Mouse (Mus musculus) spleen, adult 2 months (tissue): Measurements from ENCODE around the gene Bag1. TPM values are rescaled to one million over a fixed set of nuclear protein-coding genes. Genes with fewer than 3 reads are reported as not detected.

Experiments
- DNase-seq, 2 experiments: peaks; one replicate each; pipeline versions ENCODE4 v3.0.0 to v3.0.0-alpha.2; 2012 to 2021; ENCODE audit warnings: low spot score in 2 of 2, low read depth in 1 of 2
- H3K27ac ChIP-seq: fragments of 200-500 bp; 2 replicates; pipeline ENCODE4 v1.5.1; 2012; ENCODE audit warnings: low read length, inconsistent platforms; ENCODE audit not compliant: insufficient read depth
- H3K27me3 ChIP-seq: fragments of 200-500 bp; 2 replicates; pipeline ENCODE4 v1.6.1; 2012; ENCODE audit warnings: mild to moderate bottlenecking, moderate library complexity, low read length, inconsistent platforms; ENCODE audit not compliant: control insufficient read depth, insufficient read depth
- H3K36me3 ChIP-seq: fragments of 200-500 bp; 2 replicates; pipeline ENCODE4 v1.6.1; 2012; ENCODE audit warnings: mild to moderate bottlenecking, low read length, inconsistent platforms; ENCODE audit not compliant: control insufficient read depth, insufficient read depth
- H3K4me1 ChIP-seq: fragments of 200-500 bp; 2 replicates; pipeline ENCODE4 v1.6.1; 2011; ENCODE audit warnings: inconsistent platforms; ENCODE audit not compliant: control insufficient read depth, insufficient read depth, insufficient read length
- H3K4me3 ChIP-seq: fragments of 200-500 bp; 2 replicates; pipeline ENCODE4 v1.5.1; 2011; ENCODE audit warnings: mild to moderate bottlenecking, inconsistent platforms; ENCODE audit not compliant: insufficient read depth, insufficient read length; ENCODE audit errors: extremely low read depth
- CTCF ChIP-seq: fragments of 200-500 bp; IDR thresholded peaks from 2 replicates; pipeline ENCODE4 v1.5.1; 2011; ENCODE audit warnings: mild to moderate bottlenecking, inconsistent platforms; ENCODE audit not compliant: insufficient read depth, insufficient read length, insufficient replicate concordance; ENCODE audit errors: extremely low read depth
- POLR2A ChIP-seq: fragments of 200-500 bp; IDR thresholded peaks from 2 replicates; pipeline ENCODE4 v1.6.1; 2011; ENCODE audit warnings: low read depth, low read length, inconsistent platforms
- WGBS: fragments of 180-500 bp; shearing (Covaris S2); methylation state at CpG from one replicate; pipeline ENCODE4 v1.1.7; 2018; 5-methylcytosine and 5-hydroxymethylcytosine counted together
- polyA plus RNA-seq: library from polyadenylated mRNA; depleted of rRNA; stranded (reverse); fragments of >200 nt; gene quantifications from 2 replicates; pipeline ENCODE4 v1.2.3, GENCODE M21; 2012; rRNA removed

Bag1 gene
- polyA plus RNA-seq, result 43.8 and 76.3 TPM in 2 replicates

- TF ChIP-seq POLR2A (peak; percentile 85), CTCF (no peak)
- WGBS, result under 1% methylated on average over 49 of the region's 50 CpGs
- Histone ChIP-seq H3K4me3 (peak within 1 kb of the TSS; percentile 77), H3K4me1 (peaks cover 2% of the 10 kb centered on the region; the same call in 1 of the 2 replicates), H3K27ac (peak within 1 kb of the TSS; percentile 77), H3K36me3 (peaks cover 11% of the 10 kb centered on the region), H3K27me3 (no peaks in the 10 kb centered on the region)
- DNase-seq, result peak; percentile 88 to 97
Observed at GRCm38 (mm10) chr4:40948160-40948708, at the start of gene Bag1, which contains the start of gene Chmp5. Gene Bag1, minus strand, starts transcription at chr4:40948294. Gene Chmp5, plus strand, starts transcription at chr4:40948407.

GRCm38 (mm10) chr4:40996302-40996701 is 48.2 kb upstream of the Bag1 start:
- no peak overlapping the region for H3K27ac ChIP-seq
- no peak for DNase-seq
- peaks cover 58% of the 10 kb centered on the region for H3K36me3 ChIP-seq

GRCm38 (mm10) chr4:40989633-40990032 is 41.5 kb upstream of the Bag1 start:
- no peak overlapping the region for H3K27ac ChIP-seq
- no peak for TF ChIP-seq POLR2A
- no peak for TF ChIP-seq CTCF
- no peaks in the 10 kb centered on the region for H3K27me3 ChIP-seq
- WGBS, result 93% methylated on average over 6 of the region's 6 CpGs
- H3K36me3 ChIP-seq, result peaks cover 49% of the 10 kb centered on the region
- no peak overlapping the region for H3K4me3 ChIP-seq
- H3K4me1 ChIP-seq, result no peaks in the 10 kb centered on the region
- DNase-seq, result no peak

More at GRCm38 (mm10) chr4:40996302-40996701, 48.2 kb upstream of the Bag1 start:
- Histone ChIP-seq H3K4me3 (no peak overlapping the region), H3K27me3 (no peaks in the 10 kb centered on the region), H3K4me1 (no peaks in the 10 kb centered on the region)
- TF ChIP-seq POLR2A, result no peak
- no peak for TF ChIP-seq CTCF
- 93% methylated on average over 6 of the region's 6 CpGs for WGBS

- H3K4me1 ChIP-seq, result no peaks in the 10 kb centered on the region
- peaks cover 23% of the 10 kb centered on the region for H3K36me3 ChIP-seq
- TF ChIP-seq CTCF, result no peak
- H3K27me3 ChIP-seq, result no peaks in the 10 kb centered on the region
- H3K4me3 ChIP-seq, result no peak overlapping the region
- no peak for DNase-seq
- 87% methylated on average over 1 of the region's 1 CpGs for WGBS
- no peak overlapping the region for H3K27ac ChIP-seq
Observed at GRCm38 (mm10) chr4:40983686-40984085, 35.6 kb upstream of the Bag1 start.

- Histone ChIP-seq H3K4me3 (no peak overlapping the region), H3K27me3 (no peaks in the 10 kb centered on the region), H3K36me3 (peaks cover 21% of the 10 kb centered on the region), H3K27ac (no peak overlapping the region), H3K4me1 (no peaks in the 10 kb centered on the region)
- DNase-seq, result no peak
- 77% methylated on average over 3 of the region's 3 CpGs for WGBS
- TF ChIP-seq CTCF, result no peak
- no peak for TF ChIP-seq POLR2A
Observed at GRCm38 (mm10) chr4:40982486-40982885, 34.4 kb upstream of the Bag1 start.

- DNase-seq, result no peak
- Histone ChIP-seq H3K4me3 (no peak overlapping the region), H3K4me1 (no peaks in the 10 kb centered on the region), H3K36me3 (peaks cover 12% of the 10 kb centered on the region), H3K27me3 (no peaks in the 10 kb centered on the region), H3K27ac (no peak overlapping the region)
- 97% methylated on average over 1 of the region's 1 CpGs for WGBS
- TF ChIP-seq POLR2A (no peak), CTCF (no peak)
Observed at GRCm38 (mm10) chr4:40979430-40979829, 31.3 kb upstream of the Bag1 start.

- peaks cover 1% of the 10 kb centered on the region; the same call in 1 of the 2 replicates for H3K4me1 ChIP-seq
- 88% methylated on average over 10 of the region's 10 CpGs for WGBS
- TF ChIP-seq POLR2A (no peak), CTCF (no peak)
Observed at GRCm38 (mm10) chr4:40976651-40977050, 28.6 kb upstream of the Bag1 start.

More at GRCm38 (mm10) chr4:40976651-40977050, 28.6 kb upstream of the Bag1 start:
- no peak overlapping the region for H3K27ac ChIP-seq
- no peak overlapping the region for H3K4me3 ChIP-seq
- no peak for DNase-seq
- H3K27me3 ChIP-seq, result no peaks in the 10 kb centered on the region
- peaks cover 9% of the 10 kb centered on the region for H3K36me3 ChIP-seq
